Comparison of ENCODE assay signal across 8 mouse cellular contexts in the genomic region with DNA sequence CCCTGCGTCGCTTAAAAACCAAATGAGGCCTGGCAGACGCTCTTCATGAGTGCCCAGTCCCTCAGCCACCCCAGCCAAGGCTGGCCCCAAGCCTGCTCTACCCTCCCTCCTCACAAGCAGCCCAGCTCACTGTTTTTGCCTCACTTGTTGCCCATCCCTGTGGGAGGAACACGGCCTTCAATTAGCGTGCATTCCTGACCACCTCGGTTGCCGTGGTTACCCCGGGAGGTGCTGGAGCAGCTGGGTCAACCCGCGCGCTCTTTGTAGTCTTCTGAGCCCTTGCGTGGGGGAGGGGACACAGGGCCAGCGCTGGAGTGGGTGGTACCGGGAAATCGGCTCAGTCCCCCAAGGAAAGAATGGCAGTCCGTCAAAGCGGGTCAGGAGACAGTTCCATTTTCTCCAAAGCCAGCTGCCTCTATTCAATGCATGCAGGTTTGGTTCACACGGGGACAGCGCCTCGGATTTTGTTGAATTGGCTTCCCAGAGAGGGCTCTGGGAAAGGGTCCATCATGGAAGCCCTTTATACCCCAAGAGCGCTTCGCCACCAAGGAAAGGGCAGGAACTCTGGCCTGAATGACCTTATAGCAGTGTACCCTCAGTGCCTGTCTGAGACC. TPM values are rescaled to one million over a fixed set of nuclear protein-coding genes. Genes with fewer than 3 reads are reported as not detected.
DNase-seq lines count a peak whose midpoint lies in the region; ATAC-seq and TF ChIP-seq lines count a peak whose summit lies in the region.

No protein-coding gene starts in this region.

- TF ChIP-seq POLR2A in myocyte (IDR thresholded peaks at IDR 0.05; ENCODE audit: insufficient read length, low read depth): no peak

- H3K4me2 ChIP-seq in intestine, embryonic 15.5 days (replicated peaks): peak overlapping the region; percentile 57
- H3K4me2 ChIP-seq in myocyte (ENCODE audit: low read depth): no peak overlapping the region

- H3K4me3 ChIP-seq in forebrain, embryonic 10.5 days: peak overlapping the region; percentile 12
- H3K4me3 ChIP-seq in intestine, embryonic 15.5 days (replicated peaks): peak overlapping the region; percentile 16; the same call in 1 of the 2 replicates
- H3K4me3 ChIP-seq in limb, embryonic 10.5 days: peak overlapping the region; percentile 42
- no peak overlapping the region for H3K4me3 ChIP-seq in myocyte

- no peaks in the 10 kb centered on the region for H3K79me2 ChIP-seq in myocyte (ENCODE audit: control insufficient read depth, insufficient read depth)

- 1% methylated on average over 22 of the region's 22 CpGs for WGBS in forebrain, embryonic 10.5 days
- WGBS in intestine, embryonic 15.5 days: 10% methylated on average over 22 of the region's 22 CpGs
- WGBS in limb, embryonic 10.5 days: 7% methylated on average over 22 of the region's 22 CpGs

- H3K27ac ChIP-seq in forebrain, embryonic 10.5 days: peak overlapping the region; percentile 92
- H3K27ac ChIP-seq in intestine, embryonic 15.5 days: no peak overlapping the region
- peak overlapping the region; percentile 86 for H3K27ac ChIP-seq in limb, embryonic 10.5 days

- H3K9ac ChIP-seq in intestine, embryonic 15.5 days: no peak overlapping the region

- H3K36me3 ChIP-seq in forebrain, embryonic 10.5 days (replicated peaks): peaks cover 10% of the 10 kb centered on the region
- H3K36me3 ChIP-seq in intestine, embryonic 15.5 days: no peaks in the 10 kb centered on the region
- H3K36me3 ChIP-seq in limb, embryonic 10.5 days: no peaks in the 10 kb centered on the region
- no peaks in the 10 kb centered on the region for H3K36me3 ChIP-seq in myocyte (ENCODE audit: control insufficient read depth, insufficient read depth)

- H3K9me3 ChIP-seq in forebrain, embryonic 10.5 days: no peaks in the 10 kb centered on the region
- H3K9me3 ChIP-seq in intestine, embryonic 15.5 days: no peaks in the 10 kb centered on the region
- H3K9me3 ChIP-seq in limb, embryonic 10.5 days (replicated peaks): no peaks in the 10 kb centered on the region

- H3K27me3 ChIP-seq in forebrain, embryonic 10.5 days (ENCODE audit: poor library complexity, severe bottlenecking): no peaks in the 10 kb centered on the region
- no peaks in the 10 kb centered on the region for H3K27me3 ChIP-seq in intestine, embryonic 15.5 days (replicated peaks)
- H3K27me3 ChIP-seq in limb, embryonic 10.5 days (ENCODE audit: low read depth, poor library complexity, severe bottlenecking): no peaks in the 10 kb centered on the region
- no peaks in the 10 kb centered on the region for H3K27me3 ChIP-seq in myocyte (ENCODE audit: control insufficient read depth, insufficient read depth, insufficient read length)

- no peak overlapping the region for H3ac ChIP-seq in myocyte (ENCODE audit: control insufficient read depth, insufficient read length)

- DNase-seq in urinary bladder, postnatal 14 days (ENCODE audit: low spot score): peak; percentile 24
- DNase-seq in urinary bladder, postnatal 25 days (ENCODE audit: low spot score): no peak
- DNase-seq in forebrain, embryonic 10.5 days (ENCODE audit: extremely low spot score, low spot score): peak; percentile 99
- peak; percentile 93 for DNase-seq in limb, embryonic 10.5 days (ENCODE audit: low spot score)
- DNase-seq in testis, postnatal 14 days (ENCODE audit: low spot score): peak; percentile 83
- DNase-seq in thymus, postnatal 14 days: no peak

- peak; percentile 73 for ATAC-seq in intestine, embryonic 15.5 days

- peaks cover 98% of the 10 kb centered on the region for H3K4me1 ChIP-seq in forebrain, embryonic 10.5 days
- peaks cover 4% of the 10 kb centered on the region for H3K4me1 ChIP-seq in intestine, embryonic 15.5 days (replicated peaks)
- H3K4me1 ChIP-seq in limb, embryonic 10.5 days: peaks cover 58% of the 10 kb centered on the region

TF ChIP-seq in myocyte, 11 proteins besides CTCF, POLR2A, EP300 and RAD21:
- TF ChIP-seq CEBPB (IDR thresholded peaks at IDR 0.05; ENCODE audit: insufficient read depth, poor library complexity, severe bottlenecking) (no peak), MYOD1 (IDR thresholded peaks at IDR 0.05; ENCODE audit: control insufficient read depth in 1 of 3, insufficient read length in 2 of 3, low read depth in 2 of 3) (peak in 2 of 3 experiments; percentile 27 to 49), POLR2AphosphoS2 (IDR thresholded peaks at IDR 0.05; ENCODE audit: insufficient read length, low read depth) (no peak), MYOG (IDR thresholded peaks at IDR 0.05; ENCODE audit: control insufficient read depth in 1 of 3, insufficient read depth in 1 of 3, insufficient read length in 2 of 3, low read depth in 2 of 3) (peak in 2 of 3 experiments; percentile 8 to 33), E2F4 (IDR thresholded peaks at IDR 0.05; ENCODE audit: insufficient read depth) (no peak), TCF12 (IDR thresholded peaks at IDR 0.05; ENCODE audit: insufficient read depth, poor library complexity, severe bottlenecking) (no peak)

RNA-seq across cellular contexts. Expression of a gene that starts 28.8 kb away (rescaled TPM):
- 7.7 and 8.3 TPM in 2 replicates for polyA plus RNA-seq in forebrain, embryonic 10.5 days (2016; fragmentation: Nextera tagmentation; extraction: Ambion mirVana)
- polyA plus RNA-seq in intestine, embryonic 15.5 days (2015; fragmentation: Nextera tagmentation; extraction: Ambion mirVana): 0.67 and 0.81 TPM in 2 replicates
- polyA plus RNA-seq in limb, embryonic 10.5 days (2016; fragmentation: Nextera tagmentation; extraction: Ambion mirVana): 0.63 and 0.77 TPM in 2 replicates
- 1.9 TPM for polyA plus RNA-seq in myocyte (2012; fragmentation: generic; extraction: Trizol)

RNA-seq across cellular contexts. Expression of a gene that starts 44.2 kb away (rescaled TPM):
- not detected in 2 replicates for polyA plus RNA-seq in forebrain, embryonic 10.5 days (2016; fragmentation: Nextera tagmentation; extraction: Ambion mirVana)
- not detected in 2 replicates for polyA plus RNA-seq in intestine, embryonic 15.5 days (2015; fragmentation: Nextera tagmentation; extraction: Ambion mirVana)
- polyA plus RNA-seq in limb, embryonic 10.5 days (2016; fragmentation: Nextera tagmentation; extraction: Ambion mirVana): 0.11 TPM in 1 of 2 replicates, not detected in the other
- not detected for polyA plus RNA-seq in myocyte (2012; fragmentation: generic; extraction: Trizol)

Comparison
In these comparisons a context has a peak if more than half of its experiments do, and no peak if none do; other contexts are left out.
1. DNase-seq: peak in urinary bladder, postnatal 14 days (single experiment), forebrain, embryonic 10.5 days (single experiment), limb, embryonic 10.5 days (single experiment) and testis, postnatal 14 days (single experiment); none in urinary bladder, postnatal 25 days (single experiment) and thymus, postnatal 14 days (single experiment).